Mouse (Mus musculus): ENCODE results near the gene Cstf1. TPM values are rescaled to one million over a fixed set of nuclear protein-coding genes. Genes with fewer than 3 reads are reported as not detected.

The Cstf1 gene
- polyA plus RNA-seq (2014; fragmentation: Nextera tagmentation; extraction: Ambion mirVana) = 26.6 and 29.8 TPM in 2 replicates

DNA sequence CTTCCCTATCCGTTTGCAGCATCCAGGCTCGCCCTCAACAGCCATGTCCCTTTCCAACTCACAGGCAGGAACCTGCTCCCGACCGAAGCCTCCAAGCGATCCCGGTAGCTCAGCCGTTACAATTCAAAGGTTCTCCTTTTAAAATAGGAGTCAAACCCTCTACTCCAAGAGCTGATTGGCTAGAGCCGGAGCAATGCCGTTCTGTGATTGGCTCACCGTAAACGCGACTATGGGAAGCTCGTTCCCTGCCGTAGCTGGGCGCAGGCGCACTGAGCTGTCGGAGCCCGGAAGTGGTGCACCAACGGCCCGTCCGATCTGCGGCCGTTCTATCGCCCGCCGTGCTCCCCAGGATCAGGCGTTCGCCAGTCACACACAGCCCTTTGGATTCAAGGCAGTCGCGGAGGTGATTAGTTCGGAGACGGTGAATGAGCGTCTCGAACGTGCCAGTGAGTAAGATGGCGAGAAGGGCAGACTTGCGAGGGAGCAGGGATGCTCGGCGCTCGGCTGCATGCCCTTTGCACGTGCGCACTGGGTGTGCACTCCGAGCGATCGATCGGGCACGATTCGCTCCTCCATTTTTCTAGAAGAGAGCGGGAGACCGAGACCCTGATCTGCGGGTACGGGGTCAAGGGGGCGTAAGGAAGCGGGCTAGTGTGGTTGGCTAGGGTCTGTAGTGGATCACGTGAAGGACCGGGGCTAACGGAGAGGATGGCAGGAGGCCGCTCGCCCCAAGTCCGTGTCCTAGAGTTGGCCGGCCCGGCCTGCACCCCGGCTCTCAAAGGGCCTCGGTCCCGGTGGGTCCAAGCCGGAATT lies at the start of gene Cstf1, which contains the start of gene Aurka:
Cstf1 (plus strand) TSS at position 271 of the 813 bp plus-strand sequence.
Aurka (minus strand) TSS at position 125 of the 813 bp plus-strand sequence.
- Histone ChIP-seq H3K9ac (peak within 1 kb of the TSS; percentile 93), H3K36me3 (replicated peaks; ENCODE audit: control insufficient read depth, insufficient read depth) (peaks cover 28% of the 10 kb centered on the region), H3K27me3 (ENCODE audit: control insufficient read depth, insufficient read depth, low read length) (no peaks in the 10 kb centered on the region), H3K4me3 (replicated peaks; ENCODE audit: low read length) (peak within 1 kb of the TSS; percentile 97), H3K4me1 (replicated peaks; ENCODE audit: control insufficient read depth, insufficient read depth, low read length) (peaks cover 9% of the 10 kb centered on the region), H3K4me2 (replicated peaks) (peak within 1 kb of the TSS; percentile 80), H3K9me3 (ENCODE audit: control insufficient read depth, low read length) (no peaks in the 10 kb centered on the region), H3K27ac (peak within 1 kb of the TSS; percentile 88)
- DNase-seq (ENCODE audit: low spot score) (peak; percentile 96), ATAC-seq (ENCODE audit: low FRiP score) (peak; percentile 98)
- WGBS = under 1% methylated on average over 66 of the region's 66 CpGs

DNA sequence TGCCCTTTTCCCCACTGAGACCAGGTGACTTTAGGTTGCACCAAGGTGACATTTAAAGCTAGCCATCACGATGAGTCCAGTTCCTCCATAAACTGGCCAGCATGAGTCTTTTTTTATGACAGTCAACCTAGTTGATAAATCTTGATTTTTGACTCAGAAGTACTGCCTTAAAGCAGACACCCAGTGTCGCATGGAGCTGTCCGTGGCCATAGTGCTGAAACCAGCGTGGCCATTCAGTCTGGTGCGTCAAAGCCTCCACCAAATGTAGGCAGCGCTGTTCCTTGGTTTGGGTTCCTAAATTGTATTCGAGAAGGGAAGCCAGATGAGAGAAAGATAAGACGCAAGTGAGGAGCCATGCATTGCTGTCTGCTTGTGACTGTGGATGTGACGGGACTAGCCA lies 49.6 kb upstream of the Cstf1 start:
- no peak overlapping the region for H3K4me2 ChIP-seq (replicated peaks)
- ATAC-seq (ENCODE audit: low FRiP score) (no peak), DNase-seq (ENCODE audit: low spot score) (peak; percentile 56)
- no peaks in the 10 kb centered on the region for H3K9me3 ChIP-seq (ENCODE audit: control insufficient read depth, low read length)
- H3K9ac ChIP-seq = no peak overlapping the region
- no peaks in the 10 kb centered on the region for H3K4me1 ChIP-seq (replicated peaks; ENCODE audit: control insufficient read depth, insufficient read depth, low read length)
- H3K36me3 ChIP-seq (replicated peaks; ENCODE audit: control insufficient read depth, insufficient read depth) = no peaks in the 10 kb centered on the region
- WGBS = 26% methylated on average over 9 of the region's 9 CpGs
- H3K27ac ChIP-seq = no peak overlapping the region
- H3K4me3 ChIP-seq (replicated peaks; ENCODE audit: low read length) = no peak overlapping the region
- no peaks in the 10 kb centered on the region for H3K27me3 ChIP-seq (ENCODE audit: control insufficient read depth, insufficient read depth, low read length)

DNA sequence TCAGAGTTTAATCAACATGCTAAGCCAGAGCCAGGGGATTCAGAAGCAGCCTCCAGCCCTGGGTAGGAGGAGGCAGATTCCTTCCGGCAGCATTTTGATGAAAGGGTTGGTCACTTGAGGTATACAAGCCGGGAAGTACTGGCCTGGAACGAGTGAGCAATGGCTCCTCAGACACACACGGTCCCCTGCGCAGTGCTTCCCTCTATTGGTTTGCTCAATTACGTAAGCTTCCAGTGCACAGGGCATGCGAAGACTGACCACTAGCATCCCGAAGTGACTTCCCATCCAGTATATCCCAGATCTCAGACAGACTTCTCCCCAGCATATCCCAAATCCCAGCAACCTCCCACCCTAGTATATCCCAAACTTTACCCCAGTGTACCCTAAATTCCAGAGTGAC lies 42.2 kb upstream of the Cstf1 start:
- H3K4me1 ChIP-seq (replicated peaks; ENCODE audit: control insufficient read depth, insufficient read depth, low read length) = no peaks in the 10 kb centered on the region
- H3K36me3 ChIP-seq (replicated peaks; ENCODE audit: control insufficient read depth, insufficient read depth) = no peaks in the 10 kb centered on the region
- no peak overlapping the region for H3K27ac ChIP-seq
- WGBS = 60% methylated on average over 8 of the region's 8 CpGs
- DNase-seq (ENCODE audit: low spot score) (no peak), ATAC-seq (ENCODE audit: low FRiP score) (no peak)
- H3K4me2 ChIP-seq (replicated peaks) = no peak overlapping the region
- no peak overlapping the region; the same call in 1 of the 2 replicates for H3K9ac ChIP-seq
- no peaks in the 10 kb centered on the region for H3K27me3 ChIP-seq (ENCODE audit: control insufficient read depth, insufficient read depth, low read length)
- H3K4me3 ChIP-seq (replicated peaks; ENCODE audit: low read length) = no peak overlapping the region
- no peaks in the 10 kb centered on the region for H3K9me3 ChIP-seq (ENCODE audit: control insufficient read depth, low read length)

DNA sequence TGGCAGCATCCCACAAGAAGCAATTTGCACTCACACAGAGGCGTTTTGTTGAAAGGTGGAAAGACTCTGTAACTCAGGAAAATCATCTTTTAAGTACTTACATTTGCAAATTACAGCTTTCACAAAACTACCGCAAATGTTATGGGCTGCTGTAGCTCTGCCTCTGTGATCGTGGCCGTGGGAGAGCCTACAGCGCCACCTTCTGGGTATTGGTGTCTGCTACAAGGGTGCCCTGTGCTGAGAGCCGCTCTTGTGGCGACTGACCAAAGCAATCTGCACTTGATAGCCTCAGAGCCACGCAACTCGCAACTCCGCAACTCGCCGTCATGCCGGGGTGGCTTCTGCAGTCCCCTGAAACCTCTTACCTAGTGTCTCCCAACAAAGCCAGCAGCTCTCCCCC lies 41.3 kb upstream of the Cstf1 start:
- Histone ChIP-seq H3K4me1 (replicated peaks; ENCODE audit: control insufficient read depth, insufficient read depth, low read length) (no peaks in the 10 kb centered on the region), H3K27me3 (ENCODE audit: control insufficient read depth, insufficient read depth, low read length) (no peaks in the 10 kb centered on the region), H3K9me3 (ENCODE audit: control insufficient read depth, low read length) (no peaks in the 10 kb centered on the region), H3K36me3 (replicated peaks; ENCODE audit: control insufficient read depth, insufficient read depth) (no peaks in the 10 kb centered on the region), H3K9ac (peak overlapping the region; percentile 39; the same call in 1 of the 2 replicates), H3K4me3 (replicated peaks; ENCODE audit: low read length) (no peak overlapping the region), H3K4me2 (replicated peaks) (peak overlapping the region; percentile 41), H3K27ac (no peak overlapping the region)
- ATAC-seq (ENCODE audit: low FRiP score) (peak; percentile 81; the same call in 1 of the 2 replicates), DNase-seq (ENCODE audit: low spot score) (peak; percentile 88)
- WGBS = 6% methylated on average over 13 of the region's 13 CpGs

GRCm38 (mm10) chr2:172338206-172338942 lies 32.1 kb upstream of the Cstf1 start:
- ATAC-seq (ENCODE audit: low FRiP score) (no peak), DNase-seq (ENCODE audit: low spot score) (no peak)
- 59% methylated on average over 19 of the region's 19 CpGs for WGBS
- no peak overlapping the region; the same call in 1 of the 2 replicates for H3K4me2 ChIP-seq (replicated peaks)
- peak overlapping the region; percentile 11; the same call in 1 of the 2 replicates for H3K27ac ChIP-seq
- H3K27me3 ChIP-seq (ENCODE audit: control insufficient read depth, insufficient read depth, low read length) = no peaks in the 10 kb centered on the region
- H3K4me1 ChIP-seq (replicated peaks; ENCODE audit: control insufficient read depth, insufficient read depth, low read length) = no peaks in the 10 kb centered on the region; the same call in 1 of the 2 replicates
- H3K36me3 ChIP-seq (replicated peaks; ENCODE audit: control insufficient read depth, insufficient read depth) = no peaks in the 10 kb centered on the region
- no peak overlapping the region for H3K4me3 ChIP-seq (replicated peaks; ENCODE audit: low read length)
- H3K9me3 ChIP-seq (ENCODE audit: control insufficient read depth, low read length) = no peaks in the 10 kb centered on the region
- H3K9ac ChIP-seq = peak overlapping the region; percentile 41; the same call in 1 of the 2 replicates

GRCm38 (mm10) chr2:172340936-172341335 lies 29.5 kb upstream of the Cstf1 start:
- 20% methylated on average over 3 of the region's 3 CpGs for WGBS
- Histone ChIP-seq H3K27me3 (ENCODE audit: control insufficient read depth, insufficient read depth, low read length) (no peaks in the 10 kb centered on the region), H3K27ac (no peak overlapping the region), H3K36me3 (replicated peaks; ENCODE audit: control insufficient read depth, insufficient read depth) (no peaks in the 10 kb centered on the region), H3K9me3 (ENCODE audit: control insufficient read depth, low read length) (no peaks in the 10 kb centered on the region), H3K4me3 (replicated peaks; ENCODE audit: low read length) (no peak overlapping the region), H3K4me2 (replicated peaks) (no peak overlapping the region), H3K4me1 (replicated peaks; ENCODE audit: control insufficient read depth, insufficient read depth, low read length) (peaks cover 6% of the 10 kb centered on the region), H3K9ac (no peak overlapping the region)
- ATAC-seq (ENCODE audit: low FRiP score) (no peak), DNase-seq (ENCODE audit: low spot score) (no peak)

GRCm38 (mm10) chr2:172341606-172342005 lies 28.9 kb upstream of the Cstf1 start:
- 14% methylated on average over 5 of the region's 5 CpGs for WGBS
- no peaks in the 10 kb centered on the region for H3K27me3 ChIP-seq (ENCODE audit: control insufficient read depth, insufficient read depth, low read length)
- ATAC-seq (ENCODE audit: low FRiP score) (no peak), DNase-seq (ENCODE audit: low spot score) (no peak)
- H3K9me3 ChIP-seq (ENCODE audit: control insufficient read depth, low read length) = no peaks in the 10 kb centered on the region
- H3K4me3 ChIP-seq (replicated peaks; ENCODE audit: low read length) = no peak overlapping the region
- no peak overlapping the region for H3K9ac ChIP-seq
- H3K36me3 ChIP-seq (replicated peaks; ENCODE audit: control insufficient read depth, insufficient read depth) = no peaks in the 10 kb centered on the region
- peaks cover 9% of the 10 kb centered on the region for H3K4me1 ChIP-seq (replicated peaks; ENCODE audit: control insufficient read depth, insufficient read depth, low read length)
- H3K27ac ChIP-seq = no peak overlapping the region
- no peak overlapping the region for H3K4me2 ChIP-seq (replicated peaks)

DNA sequence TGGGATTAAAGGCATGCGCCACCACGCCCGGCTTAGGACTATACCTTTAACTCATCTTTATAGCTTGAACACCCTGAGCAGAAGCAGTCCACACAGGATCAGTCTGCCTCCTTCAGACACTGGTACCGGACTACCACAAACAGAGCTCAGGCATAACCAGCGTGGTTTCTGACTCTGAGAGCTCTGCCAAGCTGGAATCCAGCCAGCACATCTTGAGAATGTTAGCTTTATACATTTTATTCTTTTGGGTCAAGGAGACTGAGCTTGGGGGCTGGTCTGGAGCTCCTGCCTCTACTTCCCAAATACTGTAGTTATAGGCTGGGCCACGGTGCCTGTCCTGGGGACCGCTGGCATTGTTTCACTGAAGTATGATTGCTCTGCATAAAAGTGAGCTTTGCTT lies 26.7 kb upstream of the Cstf1 start:
- DNase-seq (ENCODE audit: low spot score) = no peak

DNA sequence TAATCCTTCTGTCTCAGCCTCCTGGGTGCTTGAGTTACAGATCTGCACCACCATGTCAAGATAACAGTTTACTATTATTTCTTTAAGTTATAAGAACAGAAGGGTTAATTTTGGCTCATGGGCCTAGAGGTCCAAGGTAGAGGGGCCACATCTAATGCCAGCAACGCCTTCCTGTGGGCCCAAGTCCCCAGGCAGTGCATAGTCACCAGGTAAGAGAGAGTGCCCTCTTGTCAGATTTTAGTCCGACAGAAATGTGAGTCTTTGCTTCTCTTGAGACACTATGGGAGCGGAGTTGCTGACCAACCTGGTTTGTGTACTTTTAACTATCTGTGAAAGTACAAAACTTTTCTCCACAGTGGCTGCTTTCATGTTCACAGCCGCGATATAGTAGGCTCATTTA lies 25.8 kb upstream of the Cstf1 start:
- H3K36me3 ChIP-seq (replicated peaks; ENCODE audit: control insufficient read depth, insufficient read depth) = no peaks in the 10 kb centered on the region

More for the DNA sequence above, 26.7 kb upstream of the Cstf1 start:
- 90% methylated on average over 7 of the region's 7 CpGs for WGBS
- Histone ChIP-seq H3K27ac (no peak overlapping the region), H3K4me3 (replicated peaks; ENCODE audit: low read length) (no peak overlapping the region), H3K36me3 (replicated peaks; ENCODE audit: control insufficient read depth, insufficient read depth) (no peaks in the 10 kb centered on the region), H3K4me1 (replicated peaks; ENCODE audit: control insufficient read depth, insufficient read depth, low read length) (peaks cover 14% of the 10 kb centered on the region), H3K27me3 (ENCODE audit: control insufficient read depth, insufficient read depth, low read length) (no peaks in the 10 kb centered on the region), H3K4me2 (replicated peaks) (no peak overlapping the region), H3K9me3 (ENCODE audit: control insufficient read depth, low read length) (no peaks in the 10 kb centered on the region), H3K9ac (no peak overlapping the region)
- ATAC-seq (ENCODE audit: low FRiP score) = no peak

More for the DNA sequence above, 25.8 kb upstream of the Cstf1 start:
- 37% methylated on average over 5 of the region's 5 CpGs for WGBS
- no peaks in the 10 kb centered on the region for H3K9me3 ChIP-seq (ENCODE audit: control insufficient read depth, low read length)
- no peaks in the 10 kb centered on the region for H3K27me3 ChIP-seq (ENCODE audit: control insufficient read depth, insufficient read depth, low read length)
- 0 out of 2 replicates have a peak overlapping the region, but pooled peaks have one; percentile 25 for H3K9ac ChIP-seq
- peak overlapping the region; percentile 78 for H3K4me3 ChIP-seq (replicated peaks; ENCODE audit: low read length)
- DNase-seq (ENCODE audit: low spot score) = no peak
- peak overlapping the region; percentile 60 for H3K27ac ChIP-seq
- H3K4me1 ChIP-seq (replicated peaks; ENCODE audit: control insufficient read depth, insufficient read depth, low read length) = peaks cover 20% of the 10 kb centered on the region
- peak overlapping the region; percentile 100 for H3K4me2 ChIP-seq (replicated peaks)
- no peak for ATAC-seq (ENCODE audit: low FRiP score)
